Mouse (Mus musculus) erythroblast, embryonic 14.5 days (primary cell): ENCODE results near the gene Mpzl1. TPM values are rescaled to one million over a fixed set of nuclear protein-coding genes. Genes with fewer than 3 reads are reported as not detected.

Experiments used
- H3K27me3 ChIP-seq: 2 replicates; pipeline ENCODE4 v1.6.1; 2012; ENCODE audit warnings: inconsistent platforms; ENCODE audit not compliant: control insufficient read depth
- H3K36me3 ChIP-seq: 2 replicates; pipeline ENCODE4 v1.6.1; 2012; ENCODE audit warnings: mild to moderate bottlenecking, inconsistent platforms; ENCODE audit not compliant: control insufficient read depth
- H3K4me1 ChIP-seq: 2 replicates; pipeline ENCODE4 v1.6.1; 2012; ENCODE audit warnings: inconsistent platforms; ENCODE audit not compliant: control insufficient read depth
- H3K4me3 ChIP-seq: replicated peaks from 2 replicates; pipeline ENCODE3; 2012; ENCODE audit warnings: moderate library complexity, mild to moderate bottlenecking, inconsistent platforms
- H3K9me3 ChIP-seq: 2 replicates; pipeline ENCODE4 v1.6.1; 2012; ENCODE audit warnings: low read length, inconsistent platforms, mixed read lengths; ENCODE audit not compliant: control insufficient read depth
- GATA1 ChIP-seq: IDR thresholded peaks from 2 replicates; pipeline ENCODE4 v1.6.1; 2012; ENCODE audit warnings: low read length, inconsistent platforms, mixed read lengths
- TAL1 ChIP-seq: IDR thresholded peaks from 3 replicates; pipeline ENCODE4 v1.6.1; 2012; ENCODE audit warnings: low read length, inconsistent platforms, mixed read lengths
- polyA plus RNA-seq: library from polyadenylated mRNA; stranded (reverse); fragments of >175 nt; gene quantifications from 2 replicates; pipeline ENCODE4 v1.2.3, GENCODE M21; 2012

The Mpzl1 gene
- polyA plus RNA-seq, 1 experiment = 0.05 TPM

DNA sequence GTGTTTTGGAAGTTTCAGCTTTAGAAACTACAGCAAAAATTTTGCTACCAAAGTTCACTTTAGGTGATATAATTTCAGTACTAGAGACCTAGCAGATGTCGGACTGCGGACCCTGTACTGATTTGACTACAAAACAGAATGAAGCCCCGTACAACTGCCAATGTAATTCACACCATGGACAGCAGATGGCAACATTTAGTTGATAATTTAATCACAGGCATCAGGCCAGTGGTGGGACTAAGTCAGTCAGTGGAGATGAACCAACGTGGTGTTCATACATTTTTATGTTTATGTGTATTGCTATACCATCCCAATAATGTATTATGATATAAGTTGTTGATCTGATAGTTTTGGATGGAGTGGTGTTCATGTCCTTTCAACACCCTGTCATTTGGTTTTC, 26.4 kb upstream of the Mpzl1 start:
- Histone ChIP-seq H3K36me3 (no peaks in the 10 kb centered on the region), H3K9me3 (no peaks in the 10 kb centered on the region), H3K4me1 (no peaks in the 10 kb centered on the region), H3K4me3 (no peak overlapping the region), H3K27me3 (no peaks in the 10 kb centered on the region)
- TF ChIP-seq TAL1 (no peak), GATA1 (no peak)

DNA sequence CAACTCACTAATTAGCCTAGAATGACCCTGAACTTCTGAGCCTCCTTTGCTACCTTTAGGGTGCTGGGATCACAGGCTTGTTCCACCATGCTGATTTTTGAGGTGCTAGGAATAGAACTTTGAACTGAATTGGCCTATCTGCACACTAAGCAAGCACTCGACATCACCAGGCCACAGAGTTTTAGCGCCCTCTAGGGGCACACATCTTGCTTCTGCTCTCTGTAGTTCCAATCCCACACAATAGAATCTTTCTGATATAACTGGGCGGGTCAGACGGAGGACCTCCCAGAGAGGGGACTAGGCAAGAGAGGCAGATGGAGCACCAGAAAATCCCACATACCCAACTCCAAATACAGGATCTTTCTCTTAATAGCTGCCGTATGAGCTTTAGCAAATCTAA, 24.3 kb upstream of the Mpzl1 start:
- no peak for TF ChIP-seq TAL1
- no peak for TF ChIP-seq GATA1
- Histone ChIP-seq H3K4me1 (no peaks in the 10 kb centered on the region), H3K9me3 (no peaks in the 10 kb centered on the region), H3K27me3 (no peaks in the 10 kb centered on the region), H3K36me3 (no peaks in the 10 kb centered on the region), H3K4me3 (no peak overlapping the region)

DNA sequence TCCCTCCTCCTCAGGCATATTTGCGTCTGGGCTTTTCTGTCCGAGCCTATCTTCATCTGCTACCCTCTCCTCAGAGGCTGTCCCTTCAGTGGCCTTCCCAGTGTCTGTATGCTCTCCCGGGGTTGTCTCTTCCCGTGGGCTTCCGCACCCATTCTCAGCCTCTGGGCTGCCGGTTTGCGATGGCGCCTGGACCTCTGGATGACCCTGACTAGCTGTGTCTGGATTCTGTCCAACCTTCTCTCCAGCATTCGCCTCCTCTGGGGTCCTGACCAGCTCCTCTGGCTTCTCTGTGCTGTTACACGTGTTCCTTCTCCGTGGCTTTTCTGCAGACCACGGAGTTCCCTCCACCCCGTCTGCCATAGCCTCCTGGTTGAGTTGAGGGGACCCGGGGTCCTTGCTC, 21.1 kb upstream of the Mpzl1 start:
- Histone ChIP-seq H3K27me3 (no peaks in the 10 kb centered on the region), H3K9me3 (no peaks in the 10 kb centered on the region), H3K4me1 (no peaks in the 10 kb centered on the region), H3K4me3 (no peak overlapping the region), H3K36me3 (no peaks in the 10 kb centered on the region)
- TF ChIP-seq GATA1 (no peak), TAL1 (no peak)

DNA sequence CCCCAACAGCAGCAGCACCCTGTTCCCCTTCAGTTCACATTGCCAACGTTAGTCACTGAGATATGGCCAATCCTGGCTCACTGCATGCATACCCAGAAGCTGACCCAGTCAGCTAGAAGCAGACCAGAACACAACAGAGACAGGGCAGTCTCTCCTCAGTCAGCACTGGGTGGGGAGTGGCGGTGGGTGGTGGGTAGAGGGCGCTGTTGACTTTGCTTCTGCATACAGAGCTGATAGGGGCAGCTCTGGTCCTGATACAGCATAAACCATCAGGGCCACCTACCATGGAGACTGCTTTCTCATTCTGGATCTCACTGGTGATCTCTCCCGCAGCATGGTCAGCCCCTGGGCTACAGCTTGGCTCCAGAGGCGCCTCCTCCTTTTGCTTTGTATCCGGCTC, 20.7 kb upstream of the Mpzl1 start:
- Histone ChIP-seq H3K36me3 (no peaks in the 10 kb centered on the region), H3K9me3 (no peaks in the 10 kb centered on the region), H3K4me1 (no peaks in the 10 kb centered on the region), H3K4me3 (no peak overlapping the region), H3K27me3 (no peaks in the 10 kb centered on the region)
- TF ChIP-seq TAL1 (no peak), GATA1 (no peak)

DNA sequence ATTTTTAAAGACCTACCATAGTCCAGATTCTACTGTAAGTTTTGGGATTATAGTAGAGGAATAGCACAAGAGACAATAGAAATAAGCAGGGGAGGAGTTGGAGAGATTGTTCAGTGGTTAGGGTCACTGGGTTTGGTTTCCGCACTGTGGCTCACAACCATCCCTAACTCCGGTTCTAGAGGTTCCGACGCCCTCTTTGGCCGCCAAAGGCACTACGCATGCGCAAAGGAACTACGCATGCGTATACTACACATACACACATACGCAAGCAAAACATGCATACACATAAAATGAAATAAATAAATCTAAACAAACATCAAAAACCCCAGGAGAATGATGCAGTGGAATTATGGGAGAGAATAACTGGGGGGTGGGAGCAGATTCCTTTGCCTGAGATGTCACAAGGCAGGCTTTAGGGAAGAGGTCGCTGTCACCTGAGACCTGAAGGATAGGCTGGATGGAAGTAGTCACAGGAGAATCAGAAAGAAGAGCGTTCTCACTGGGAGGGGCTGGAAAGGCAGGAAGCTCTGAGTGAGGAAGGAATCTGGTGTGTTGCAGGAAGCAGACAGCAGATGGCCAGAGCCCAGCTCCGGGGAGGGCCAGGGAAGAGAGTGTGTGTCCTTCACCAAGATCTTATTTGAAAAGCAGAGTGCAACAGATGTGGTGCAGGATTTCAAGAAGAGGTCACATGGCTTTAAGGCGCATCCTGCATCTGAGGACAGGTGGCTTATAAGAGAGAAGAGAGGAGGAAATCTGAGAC, 19.0 kb upstream of the Mpzl1 start:
- Histone ChIP-seq H3K9me3 (no peaks in the 10 kb centered on the region), H3K4me3 (no peak overlapping the region), H3K27me3 (no peaks in the 10 kb centered on the region), H3K4me1 (no peaks in the 10 kb centered on the region), H3K36me3 (no peaks in the 10 kb centered on the region)
- no peak for TF ChIP-seq TAL1
- no peak for TF ChIP-seq GATA1

DNA sequence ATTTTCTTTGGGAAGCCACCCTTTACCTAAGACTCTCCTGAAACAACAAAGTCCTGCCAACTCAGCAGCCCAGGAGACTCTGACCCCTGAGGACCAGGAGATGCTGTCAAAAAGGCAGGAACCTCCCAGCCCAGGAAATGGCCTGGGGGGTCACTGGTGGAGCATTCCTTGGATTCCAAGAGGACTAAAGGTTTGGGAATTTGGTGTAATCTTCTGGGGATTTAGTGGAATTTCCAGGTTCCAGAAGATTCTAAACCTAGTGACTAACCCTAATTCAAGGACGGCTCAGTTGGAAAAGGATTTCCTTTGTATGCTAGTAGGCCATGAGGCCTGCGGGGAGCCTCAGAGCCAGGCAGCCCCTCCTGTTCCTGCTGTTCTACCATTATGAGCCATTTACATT, 18.2 kb upstream of the Mpzl1 start:
- H3K9me3 ChIP-seq = no peaks in the 10 kb centered on the region
- TF ChIP-seq TAL1 (no peak), GATA1 (no peak)
- no peaks in the 10 kb centered on the region for H3K36me3 ChIP-seq

DNA sequence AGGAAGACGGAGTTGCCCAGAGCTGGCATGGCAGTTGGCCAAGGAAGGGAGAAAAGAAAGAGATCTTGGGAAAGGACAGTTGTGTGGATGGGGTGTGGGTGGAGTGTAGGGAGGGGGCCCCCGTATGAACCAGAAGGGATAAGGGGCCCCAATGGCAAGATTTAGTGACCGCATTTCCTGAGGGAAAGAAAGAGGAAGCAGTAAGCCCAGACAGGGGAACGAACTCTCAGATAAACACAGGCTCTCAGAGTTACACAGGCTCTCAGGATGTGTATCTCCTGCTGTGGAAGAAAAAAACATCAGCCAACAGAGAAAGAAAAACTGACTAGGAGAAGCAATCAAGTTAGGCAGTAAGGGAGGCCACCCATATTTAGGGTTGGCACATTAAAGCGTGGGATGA, 16.8 kb upstream of the Mpzl1 start:
- no peaks in the 10 kb centered on the region for H3K9me3 ChIP-seq
- no peaks in the 10 kb centered on the region for H3K4me1 ChIP-seq
- no peaks in the 10 kb centered on the region for H3K36me3 ChIP-seq
- H3K4me3 ChIP-seq = no peak overlapping the region
- H3K27me3 ChIP-seq = no peaks in the 10 kb centered on the region
- TF ChIP-seq TAL1 = no peak
- TF ChIP-seq GATA1 = no peak

More for the DNA sequence above, 18.2 kb upstream of the Mpzl1 start:
- H3K27me3 ChIP-seq = no peaks in the 10 kb centered on the region
- no peaks in the 10 kb centered on the region for H3K4me1 ChIP-seq
- no peak overlapping the region for H3K4me3 ChIP-seq

DNA sequence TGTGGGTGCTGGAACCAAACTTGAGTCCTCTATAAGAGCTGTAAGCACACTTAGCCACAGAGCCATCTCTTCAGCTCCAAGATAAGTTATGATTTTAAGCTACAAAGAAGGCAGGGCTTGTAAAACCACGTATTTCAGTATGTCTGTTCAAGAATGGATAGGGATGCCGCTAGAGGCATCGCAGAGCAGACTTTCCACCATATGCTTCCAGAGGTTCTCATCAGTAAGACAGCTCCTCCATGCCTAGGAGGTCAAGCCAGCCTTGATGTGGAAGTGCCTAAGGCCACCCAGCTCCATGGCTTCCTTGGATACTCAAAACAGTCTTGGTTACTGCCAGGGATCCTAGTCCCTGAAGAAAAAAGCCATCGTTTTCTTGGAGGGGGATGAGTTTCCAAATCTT, 10.8 kb upstream of the Mpzl1 start:
- Histone ChIP-seq H3K27me3 (peaks cover 22% of the 10 kb centered on the region), H3K4me1 (peaks cover 20% of the 10 kb centered on the region), H3K36me3 (no peaks in the 10 kb centered on the region), H3K4me3 (no peak overlapping the region), H3K9me3 (no peaks in the 10 kb centered on the region)
- TF ChIP-seq TAL1 = no peak
- no peak for TF ChIP-seq GATA1

DNA sequence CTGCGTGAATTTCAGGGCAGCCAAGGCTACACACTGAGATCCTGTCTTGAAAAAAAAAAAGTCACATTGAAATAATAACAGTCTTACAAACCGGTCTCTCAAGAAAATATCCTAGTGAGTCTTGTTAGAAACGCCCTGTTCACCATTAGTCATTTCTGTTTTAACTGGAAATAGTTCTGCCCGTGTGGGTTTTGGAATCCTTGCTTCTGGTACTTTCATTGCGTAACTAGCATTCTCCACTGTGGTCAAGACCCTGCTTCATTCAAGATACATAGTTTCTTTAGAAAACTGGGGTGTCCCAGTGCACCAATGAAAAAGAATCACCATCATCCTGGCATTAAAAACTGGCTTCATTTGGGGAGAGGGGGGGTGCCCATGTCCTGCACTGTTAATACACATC, 9.4 kb upstream of the Mpzl1 start:
- Histone ChIP-seq H3K27me3 (peaks cover 22% of the 10 kb centered on the region), H3K4me1 (peaks cover 22% of the 10 kb centered on the region), H3K9me3 (no peaks in the 10 kb centered on the region), H3K4me3 (no peak overlapping the region), H3K36me3 (no peaks in the 10 kb centered on the region)
- TF ChIP-seq TAL1 (no peak), GATA1 (no peak)

DNA sequence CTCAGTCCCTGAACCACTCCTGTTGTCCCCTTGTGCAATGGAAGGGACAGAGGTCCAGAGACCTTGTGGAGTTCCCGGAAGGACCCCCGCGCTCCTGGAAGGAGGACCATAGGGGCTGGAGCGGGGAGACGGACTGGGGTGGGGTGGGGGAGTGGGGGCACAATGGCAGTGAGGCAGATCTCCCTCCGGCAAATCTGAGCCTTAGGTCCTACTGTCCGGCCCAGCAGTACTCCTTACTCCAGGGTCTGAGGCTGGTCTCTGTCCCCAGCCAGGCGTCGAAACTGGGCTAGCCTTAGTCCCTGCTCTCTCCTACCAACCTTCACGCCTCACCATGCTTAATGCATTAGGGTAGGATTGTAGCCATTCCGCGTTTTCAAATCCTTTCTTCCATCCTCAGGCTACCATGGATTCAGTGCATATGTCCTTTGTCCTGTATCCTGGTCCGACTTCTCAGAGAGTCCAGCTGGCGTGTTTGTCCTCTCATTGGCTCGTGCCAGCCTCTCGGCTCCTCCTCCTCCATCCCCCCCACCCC, 8.5 kb upstream of the Mpzl1 start:
- H3K4me1 ChIP-seq = peaks cover 22% of the 10 kb centered on the region
- peak overlapping the region; percentile 85 for H3K4me3 ChIP-seq
- no peaks in the 10 kb centered on the region for H3K9me3 ChIP-seq
- no peaks in the 10 kb centered on the region for H3K36me3 ChIP-seq
- H3K27me3 ChIP-seq = peaks cover 22% of the 10 kb centered on the region
- TF ChIP-seq GATA1 (no peak), TAL1 (no peak)
